Mouse (Mus musculus) frontal cortex, adult (tissue): Measurements from ENCODE around the gene Adra1b.

Source experiments
- ATAC-seq: cut with Nextera tagmentation; 2 replicates; pipeline ENCODE4 v1.9.2; 2017; ENCODE audit warnings: mild to moderate bottlenecking, moderate library complexity, mixed read lengths; ENCODE audit not compliant: low TSS enrichment

Adra1b gene

DNA sequence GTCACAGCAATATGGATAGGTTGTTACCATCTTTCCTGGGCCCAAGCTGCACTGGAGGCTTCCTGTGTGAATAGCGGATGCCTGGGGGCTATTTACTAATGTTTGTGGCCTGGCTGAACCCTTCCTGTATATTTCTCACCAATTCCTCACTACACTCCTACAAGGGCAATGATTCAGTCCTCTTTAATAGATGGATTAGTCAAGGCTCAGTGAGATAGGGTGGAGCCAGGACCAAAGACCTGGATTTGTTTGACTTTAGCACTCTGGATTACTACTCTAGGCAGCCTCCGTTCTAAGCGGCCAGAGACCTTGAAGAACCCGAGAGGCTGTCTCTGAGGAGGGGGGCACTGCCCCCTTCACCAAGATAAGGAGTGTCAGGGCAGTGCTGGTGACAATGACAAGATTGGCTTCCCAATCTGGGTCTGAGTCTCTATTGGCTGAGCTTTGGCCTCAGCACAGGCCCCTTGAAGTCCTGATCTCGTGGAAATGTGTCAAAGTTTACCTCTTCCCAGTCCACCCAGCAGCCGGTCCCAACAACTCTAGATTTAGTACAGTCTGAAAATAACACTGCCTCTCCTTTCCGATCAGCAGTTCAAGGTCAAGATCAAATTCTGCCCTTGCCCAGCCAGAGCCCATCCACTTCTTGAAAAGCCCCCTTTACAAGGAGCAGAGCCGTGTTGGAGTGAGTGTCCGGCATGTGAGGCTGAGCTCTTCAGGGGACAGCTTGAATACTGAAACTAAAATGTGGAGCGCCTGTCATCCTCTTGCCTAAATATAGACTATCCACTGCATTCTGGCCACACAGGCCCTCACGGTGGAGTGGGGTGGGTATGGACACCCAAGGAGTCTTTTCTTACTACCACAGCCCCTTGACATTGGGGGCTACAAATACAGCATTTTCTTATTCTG lies 80.2 kb downstream of the Adra1b start:
- no peak for ATAC-seq

DNA sequence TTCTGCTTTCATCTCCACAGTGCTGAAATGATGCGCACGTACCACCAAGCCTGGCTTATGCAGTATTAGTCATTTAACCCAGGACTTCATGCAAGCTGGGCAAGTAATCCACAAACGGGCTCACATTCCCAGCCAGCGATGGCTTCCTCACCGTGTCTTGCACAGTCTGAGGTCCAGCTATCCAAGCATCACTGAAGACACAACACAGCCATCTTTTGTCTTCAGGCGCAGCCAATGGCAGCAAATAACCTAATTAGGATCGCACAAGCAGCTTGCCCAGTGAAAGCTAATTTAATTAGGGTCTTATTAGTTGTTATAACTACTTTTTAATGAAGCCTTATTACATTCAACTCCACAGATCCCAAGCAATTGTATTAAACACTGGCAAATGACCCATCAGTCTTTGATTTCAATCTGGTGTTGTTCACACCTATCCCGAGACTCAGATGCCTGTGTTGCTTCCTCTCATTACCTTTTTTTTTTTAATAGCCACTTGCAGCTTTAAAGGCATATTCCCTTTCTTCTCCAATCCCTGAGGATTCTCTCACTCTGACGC lies 83.6 kb downstream of the Adra1b start:
- no peak for ATAC-seq

DNA sequence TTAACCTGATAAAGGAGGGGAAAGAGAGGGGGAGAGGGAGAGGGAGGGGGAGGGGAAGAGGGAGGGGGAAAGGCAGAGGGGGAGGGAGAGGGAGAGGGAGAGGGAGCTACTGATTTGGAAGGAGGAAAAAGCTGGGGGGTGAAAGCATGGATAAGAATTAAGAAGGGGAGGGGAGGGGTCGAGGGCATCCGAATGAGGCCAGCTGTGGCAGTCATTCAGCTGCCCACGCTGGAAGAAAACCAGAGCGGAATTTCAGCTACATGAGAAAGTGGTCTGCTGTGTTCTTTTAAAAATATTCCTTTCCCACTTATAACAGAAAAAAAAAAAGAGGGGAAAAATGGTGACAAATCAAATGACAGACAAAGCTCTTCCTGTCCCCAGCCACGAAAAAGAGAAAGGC lies 88.5 kb downstream of the Adra1b start:
- ATAC-seq: no peak

DNA sequence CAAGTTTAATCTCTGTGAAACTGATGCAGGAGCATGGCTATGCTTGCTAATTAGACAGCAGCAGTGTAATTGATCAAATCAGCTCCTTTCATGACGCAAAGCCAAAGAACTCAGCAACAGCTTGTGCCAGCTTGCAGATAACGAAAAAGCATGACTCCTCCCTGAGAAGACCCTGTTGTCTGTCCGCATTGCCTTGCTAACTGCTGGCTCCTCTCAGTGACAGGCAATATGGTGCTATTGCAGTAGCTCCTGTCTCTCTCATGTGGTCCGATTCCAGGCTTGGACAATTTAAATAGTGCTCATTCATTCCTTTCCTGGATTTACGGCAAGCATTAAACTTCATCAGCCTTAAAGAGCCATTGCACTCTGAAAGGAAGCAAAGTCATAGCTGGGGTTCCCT lies 93.3 kb downstream of the Adra1b start:
- no peak for ATAC-seq

DNA sequence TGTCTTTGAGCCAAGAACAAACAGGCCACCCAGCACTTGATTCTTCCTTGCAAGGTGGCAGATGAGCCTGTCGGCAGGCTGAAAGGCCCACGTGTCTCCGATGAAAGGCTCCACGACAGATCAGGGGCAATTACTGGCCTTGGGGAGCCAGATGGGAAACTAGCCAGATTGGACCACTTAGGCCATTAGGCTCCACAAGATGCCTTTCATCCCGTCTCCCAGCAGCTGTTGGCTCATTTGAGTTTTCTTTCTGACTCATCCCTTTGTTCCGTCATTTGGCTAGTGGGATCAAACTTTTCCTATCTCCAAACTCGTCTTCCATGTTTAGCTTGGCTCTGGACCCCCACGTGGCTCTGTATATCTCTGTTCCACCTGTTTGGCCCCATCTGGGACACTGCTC lies 105.0 kb downstream of the Adra1b start:
- no peak for ATAC-seq

DNA sequence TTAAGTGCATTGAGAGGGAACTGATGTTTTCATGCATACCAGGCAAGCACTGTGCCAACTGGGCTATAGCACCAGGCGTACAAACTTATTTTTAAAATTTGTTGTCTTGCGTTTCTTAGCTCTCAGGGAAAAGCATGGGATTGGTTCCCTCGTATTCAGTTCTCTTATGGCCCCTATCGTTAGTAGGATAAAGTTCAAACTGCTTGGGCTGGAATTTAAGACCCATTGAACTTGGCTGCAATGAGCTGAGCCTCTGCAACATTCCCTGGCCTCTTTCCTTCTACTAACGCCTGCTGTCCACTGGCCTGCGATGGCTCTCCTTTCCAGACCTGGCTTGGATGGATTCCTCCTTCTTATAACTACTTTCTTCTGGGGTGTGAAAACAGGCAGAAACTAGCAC lies 110.6 kb downstream of the Adra1b start:
- ATAC-seq: no peak

DNA sequence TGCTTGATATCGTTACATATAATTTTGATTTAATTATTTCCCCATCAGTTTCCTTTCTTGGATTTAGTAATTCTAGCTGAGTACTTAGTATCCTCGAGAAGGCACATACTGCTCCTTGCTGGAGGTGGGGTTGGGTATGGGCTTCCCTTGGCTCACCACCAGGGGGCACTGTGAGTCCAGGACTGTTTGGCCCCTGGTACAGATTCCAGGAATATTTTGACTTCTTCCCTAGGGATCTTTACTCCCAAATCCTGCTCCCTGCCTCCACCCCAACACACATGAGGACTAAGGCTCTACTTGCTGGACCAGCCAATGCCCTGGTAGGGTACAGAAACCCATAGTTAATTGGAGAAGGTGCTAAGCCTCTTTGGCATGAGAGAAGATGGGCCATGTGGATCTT lies 117.2 kb downstream of the Adra1b start:
- peak; percentile 92 for ATAC-seq

DNA sequence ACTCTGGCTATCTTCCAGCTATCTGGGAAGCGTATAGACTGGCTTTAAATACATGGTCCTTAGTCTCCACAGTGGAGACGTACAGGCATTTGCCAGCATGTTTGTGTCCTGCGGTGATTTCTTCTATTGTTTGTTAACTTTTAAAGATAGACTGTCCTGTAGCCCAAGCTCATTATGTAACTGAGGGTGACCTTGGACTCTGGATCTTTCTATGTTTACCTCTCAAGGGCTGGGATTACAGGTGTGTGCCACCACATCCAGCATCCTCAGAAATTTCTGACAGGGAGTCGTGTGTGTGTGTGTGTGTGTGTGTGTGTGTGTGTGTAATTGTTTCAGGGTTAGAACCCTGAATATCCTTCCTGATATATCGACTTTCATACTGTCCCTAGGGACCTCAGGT lies 117.9 kb downstream of the Adra1b start:
- ATAC-seq: no peak

DNA sequence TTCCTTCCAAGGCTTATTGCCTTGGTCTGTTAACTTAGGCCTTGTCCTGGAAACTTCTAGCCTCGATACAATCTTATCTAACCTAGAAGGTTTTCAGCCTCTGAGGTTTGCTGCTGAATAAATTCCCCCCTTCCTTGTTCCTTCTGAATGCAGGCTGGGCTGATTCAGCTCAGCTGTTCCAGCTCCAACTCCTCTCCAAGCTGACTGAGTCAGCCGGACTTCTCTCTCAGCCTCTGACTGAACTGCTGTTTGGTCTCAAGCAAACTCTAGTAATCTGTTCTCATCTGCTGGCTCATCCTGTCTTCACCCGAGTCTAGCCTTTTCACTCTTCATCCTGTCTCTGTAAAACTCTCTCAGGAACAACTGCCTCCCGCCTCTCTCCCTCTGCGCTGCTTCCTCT lies 121.5 kb downstream of the Adra1b start:
- ATAC-seq: peak; percentile 77

DNA sequence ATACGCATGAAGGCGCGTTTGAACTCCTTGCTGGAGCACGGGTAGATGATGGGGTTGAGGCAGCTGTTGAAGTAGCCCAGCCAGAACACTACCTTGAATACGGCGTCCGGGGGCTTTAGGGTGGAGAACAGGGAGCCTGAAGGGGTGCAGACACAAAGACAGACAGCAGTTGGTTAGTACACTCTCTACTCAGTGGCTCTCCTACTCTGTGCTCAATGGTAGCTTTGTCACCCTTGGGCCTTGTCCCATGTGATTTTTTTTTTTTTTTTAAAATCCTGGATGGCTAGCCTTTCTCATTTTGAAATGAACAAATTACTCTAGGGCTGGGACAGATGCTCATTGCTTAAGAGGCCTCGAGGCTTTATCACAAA lies 124.7 kb downstream of the Adra1b start:
- no peak for ATAC-seq

DNA sequence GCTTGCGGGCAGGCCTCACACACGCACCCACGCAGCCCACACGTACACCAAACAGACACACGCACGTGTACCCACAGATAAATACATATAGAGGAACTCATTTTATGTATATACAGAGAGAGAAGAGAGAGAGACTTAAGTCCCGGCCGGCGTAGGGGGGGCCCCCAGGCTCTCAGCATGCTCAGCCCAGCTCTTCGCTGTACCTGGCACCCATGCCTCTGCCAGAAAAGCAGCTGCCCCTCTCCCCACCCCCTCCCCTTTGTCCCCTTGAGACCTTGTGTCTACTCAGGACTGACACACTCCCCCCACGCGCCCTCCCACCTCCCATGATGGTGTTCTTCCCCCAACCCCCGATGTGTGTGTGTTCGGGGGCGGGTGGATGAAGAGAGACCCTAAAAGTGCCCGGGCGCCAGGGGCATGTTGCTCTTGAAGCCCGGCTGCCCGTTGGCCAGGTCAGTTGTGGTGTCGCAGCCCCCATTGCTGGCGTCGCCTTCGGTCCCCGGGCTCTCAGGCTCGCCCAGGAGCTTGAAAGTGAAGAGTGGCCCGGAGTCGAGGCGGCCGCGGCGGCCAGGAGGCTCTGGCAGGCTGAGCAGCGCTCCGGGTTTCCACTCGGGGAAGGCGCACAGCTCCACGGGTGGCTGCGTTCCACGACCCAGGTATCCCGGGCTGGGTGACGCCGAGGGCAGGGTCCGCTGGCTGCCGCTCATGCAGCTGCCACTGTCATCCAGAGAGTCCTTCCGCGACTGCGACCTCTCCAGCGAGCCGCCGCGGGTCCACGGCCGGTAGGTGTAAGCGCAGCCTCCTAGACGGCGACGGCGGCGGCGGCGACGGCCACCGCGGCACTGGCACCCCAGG lies 125.3 kb downstream of the Adra1b start:
- 0 out of 2 replicates have a peak, but pooled peaks have one; percentile 33 for ATAC-seq

DNA sequence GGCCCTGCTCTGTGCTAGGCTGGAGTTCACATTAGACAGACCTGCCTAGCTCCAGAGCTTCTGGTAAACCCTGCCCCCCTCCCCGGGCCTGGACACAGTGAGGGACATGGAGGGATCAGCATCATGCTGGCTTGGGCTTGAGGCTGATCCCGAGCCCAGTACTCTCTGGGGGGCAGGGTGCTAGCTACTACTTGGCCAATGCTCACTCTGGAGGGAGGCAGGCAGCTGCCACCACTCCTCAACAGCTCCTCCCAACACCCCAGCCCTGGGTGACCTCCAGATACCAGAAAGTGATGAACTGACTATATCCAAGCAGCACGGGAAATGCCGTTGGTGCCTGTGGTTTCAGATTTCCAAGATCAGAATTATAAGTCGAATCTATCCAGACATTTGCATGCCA lies 127.3 kb downstream of the Adra1b start:
- ATAC-seq: no peak

DNA sequence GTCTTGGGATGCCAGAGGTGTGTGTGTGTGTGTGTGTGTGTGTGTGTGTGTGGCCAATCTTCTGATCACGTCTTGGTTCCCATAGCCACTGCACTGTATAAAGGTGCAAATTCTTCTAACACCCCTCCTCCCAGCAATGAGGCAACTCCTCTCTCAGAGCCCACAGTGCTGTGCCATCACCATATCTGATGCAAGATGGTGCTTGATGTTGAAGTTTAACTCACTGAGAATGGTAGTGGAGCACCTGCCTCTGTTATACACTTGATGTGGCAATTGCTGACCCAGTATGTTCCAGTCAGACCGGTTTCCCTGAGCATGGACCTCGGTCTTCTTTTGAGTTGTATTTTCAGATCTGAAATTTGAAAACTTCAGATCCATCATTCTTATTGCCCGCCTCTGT lies 130.9 kb downstream of the Adra1b start:
- no peak for ATAC-seq

DNA sequence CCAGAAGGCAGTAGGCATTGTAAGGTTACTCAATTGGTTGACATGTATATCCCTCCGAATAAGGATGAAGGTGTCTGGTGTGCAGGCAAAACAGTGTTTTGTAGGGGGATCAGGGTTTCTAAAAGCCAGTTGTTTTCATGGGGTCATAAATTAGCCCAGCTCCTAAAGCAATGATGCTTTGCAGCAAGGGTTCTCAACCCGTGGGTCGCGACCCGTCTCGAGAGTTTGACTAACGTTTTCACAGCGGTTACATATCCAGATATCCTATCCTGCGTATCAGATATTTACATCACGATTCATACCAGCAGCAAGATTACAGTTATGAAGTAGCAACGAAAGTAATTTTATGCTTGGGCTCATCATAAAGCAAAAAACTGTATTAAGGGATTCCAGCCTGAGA lies 133.3 kb downstream of the Adra1b start:
- ATAC-seq: no peak

DNA sequence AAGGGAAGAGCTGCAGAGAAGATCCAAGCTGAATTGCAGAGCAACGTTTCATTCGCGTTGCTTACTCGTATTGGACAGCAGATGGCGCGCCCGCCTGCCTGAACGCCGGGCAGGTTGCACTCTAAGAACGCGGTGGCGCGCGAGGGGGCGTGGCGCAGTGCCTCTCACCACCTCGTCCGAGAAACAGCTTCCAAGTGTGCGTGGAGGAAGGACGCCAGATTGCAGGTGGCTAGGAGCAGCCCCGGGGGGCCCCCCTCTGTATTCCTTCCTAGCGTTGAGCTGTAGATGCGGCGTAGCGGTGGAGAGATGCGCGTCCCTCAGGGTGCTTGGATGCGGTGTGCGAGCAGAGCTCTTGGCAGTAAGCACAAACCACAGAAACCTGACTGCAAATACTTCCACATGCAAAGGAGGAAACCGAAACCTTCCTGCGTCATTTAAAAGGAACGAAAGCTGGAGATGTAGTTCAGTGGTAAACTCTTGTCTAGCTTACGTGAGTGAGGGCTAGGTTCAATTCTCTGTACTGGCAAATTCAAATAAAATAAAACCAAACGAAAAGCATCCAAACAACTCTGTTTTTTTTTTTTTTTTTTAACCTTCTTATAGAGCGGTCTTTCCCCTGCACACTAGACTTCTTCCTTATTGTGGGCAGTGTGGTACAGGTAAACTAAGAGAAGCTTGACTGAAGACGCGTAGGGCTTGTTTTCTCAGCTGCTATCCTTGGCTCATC lies 133.9 kb downstream of the Adra1b start:
- peak; percentile 98 for ATAC-seq

DNA sequence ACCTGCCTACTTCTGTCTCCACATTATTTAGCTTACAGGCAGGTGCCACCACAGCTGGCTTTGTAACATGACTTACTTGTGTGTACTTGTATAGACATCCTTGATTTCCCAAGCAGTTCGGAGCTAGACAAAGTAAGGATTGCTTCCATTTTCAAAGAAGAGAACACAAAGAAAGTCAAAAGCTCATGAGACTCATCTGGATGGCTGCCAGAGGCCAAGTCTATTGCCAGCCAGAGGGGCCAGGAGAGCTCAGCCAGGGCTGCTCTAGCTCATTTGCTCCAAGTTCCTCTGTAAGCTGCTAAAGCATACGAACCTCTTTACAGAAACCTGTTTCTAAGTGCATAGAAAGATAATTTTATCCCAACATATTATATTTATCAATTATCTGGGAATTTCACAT lies 142.6 kb downstream of the Adra1b start:
- no peak for ATAC-seq

DNA sequence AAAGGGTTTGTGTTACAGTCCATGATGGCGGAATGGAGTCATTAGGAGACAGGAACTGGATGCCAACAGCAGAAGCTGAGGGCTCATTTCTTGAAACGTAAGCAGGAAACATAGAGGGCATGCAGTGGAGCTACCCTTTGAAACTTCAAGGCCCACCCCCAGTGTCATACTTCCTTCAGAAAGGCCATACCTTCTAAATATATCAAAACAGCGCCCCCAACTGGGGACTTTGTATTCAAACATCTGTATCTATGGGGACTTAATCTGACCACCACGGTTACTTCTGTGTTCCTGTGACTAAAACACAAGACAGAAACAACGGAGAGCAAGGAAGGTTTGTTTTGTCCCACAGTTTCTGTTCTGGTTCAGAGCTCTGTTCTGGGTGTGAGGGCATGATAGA lies 145.6 kb downstream of the Adra1b start:
- no peak for ATAC-seq

DNA sequence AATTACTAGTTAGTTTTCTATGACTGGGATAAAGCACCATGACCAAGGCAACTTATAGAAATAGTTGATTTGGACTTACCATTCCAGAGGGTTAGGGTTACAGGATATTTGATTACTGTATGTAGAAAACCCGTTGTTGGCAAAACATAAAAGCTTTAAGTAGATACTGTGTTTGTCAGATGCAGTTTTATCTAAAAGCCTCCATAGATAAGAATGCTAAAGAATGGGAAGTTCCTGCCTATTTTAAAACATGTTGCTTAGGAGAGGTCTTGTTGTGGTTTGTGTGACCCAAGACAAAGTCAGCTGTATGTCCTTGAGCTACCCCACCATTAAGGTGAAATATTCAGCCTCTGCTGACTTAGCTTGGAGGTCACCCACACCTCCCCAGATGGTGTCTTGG lies 146.4 kb downstream of the Adra1b start:
- ATAC-seq: no peak

DNA sequence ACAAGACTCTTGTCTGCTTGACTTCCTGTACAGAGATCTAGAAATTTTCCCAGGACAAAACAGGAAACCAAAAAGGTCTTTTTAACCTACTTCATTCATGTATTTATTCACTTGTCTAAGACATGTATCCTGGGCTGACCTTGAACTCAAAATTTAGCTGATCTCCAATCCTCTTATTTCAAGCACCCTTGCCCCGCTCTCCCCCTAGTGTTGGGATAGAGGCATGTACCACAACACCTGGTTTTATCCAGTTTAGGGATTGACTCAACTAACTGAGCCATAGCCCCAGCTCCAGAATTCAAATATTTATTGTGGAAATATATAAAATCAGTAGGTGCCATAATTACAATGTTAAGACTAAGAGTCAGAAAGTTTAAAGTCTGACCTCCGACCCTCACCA lies 149.5 kb downstream of the Adra1b start:
- no peak for ATAC-seq

DNA sequence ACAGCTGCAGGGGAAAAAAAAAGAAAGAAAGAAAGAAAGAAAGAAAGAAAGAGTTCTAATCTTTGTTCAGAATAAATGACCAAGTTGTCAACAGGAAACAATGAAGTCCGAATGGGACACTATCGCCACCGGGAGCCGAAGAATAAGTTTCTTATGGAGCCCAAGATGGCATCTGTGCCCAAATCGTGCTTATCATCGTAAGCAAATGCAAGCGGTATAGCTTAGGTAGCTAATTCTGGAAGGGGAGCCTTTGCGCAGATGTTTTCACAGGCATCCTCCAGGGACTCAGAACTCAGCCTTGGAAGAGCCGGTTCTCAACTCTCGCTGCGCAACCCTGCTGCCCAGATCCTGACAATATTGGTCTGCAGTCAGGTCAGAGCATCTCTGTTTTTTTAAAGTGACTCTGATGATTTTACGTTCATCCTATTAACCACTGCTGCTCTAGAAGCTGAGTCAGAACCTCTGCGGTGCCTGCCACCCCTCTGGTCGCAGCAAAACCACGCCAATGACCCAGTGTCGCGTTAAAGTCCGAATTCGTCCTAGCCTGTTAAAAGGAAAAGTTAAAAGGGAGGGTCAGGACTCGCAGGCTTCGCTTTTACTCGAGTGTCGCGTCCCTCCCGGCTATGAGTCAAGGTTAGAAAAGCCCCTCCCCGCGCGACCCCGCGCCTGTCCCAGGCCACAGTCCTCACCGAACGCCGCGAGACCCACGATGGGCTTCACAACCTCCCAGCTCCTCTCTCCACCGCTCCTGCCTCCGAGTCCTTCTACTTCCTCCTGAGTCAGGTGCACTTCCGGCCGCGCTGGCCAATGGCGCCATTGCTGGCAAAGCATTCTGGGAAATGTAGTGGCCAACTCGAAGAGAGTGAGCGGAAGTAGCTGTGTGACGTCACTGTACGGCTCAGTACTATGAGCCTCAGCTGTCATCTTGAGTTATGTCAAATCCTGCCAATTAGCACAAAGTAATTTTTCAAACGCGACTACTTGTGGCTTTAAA lies 153.5 kb downstream of the Adra1b start, which contains the start of gene Ttc1:
TSS of gene Ttc1 (minus strand) at position 776 of the 994 bp plus-strand sequence.
- peak; percentile 100 for ATAC-seq
